Comparison of ENCODE assay signal across 8 mouse cellular contexts in the genomic region with DNA sequence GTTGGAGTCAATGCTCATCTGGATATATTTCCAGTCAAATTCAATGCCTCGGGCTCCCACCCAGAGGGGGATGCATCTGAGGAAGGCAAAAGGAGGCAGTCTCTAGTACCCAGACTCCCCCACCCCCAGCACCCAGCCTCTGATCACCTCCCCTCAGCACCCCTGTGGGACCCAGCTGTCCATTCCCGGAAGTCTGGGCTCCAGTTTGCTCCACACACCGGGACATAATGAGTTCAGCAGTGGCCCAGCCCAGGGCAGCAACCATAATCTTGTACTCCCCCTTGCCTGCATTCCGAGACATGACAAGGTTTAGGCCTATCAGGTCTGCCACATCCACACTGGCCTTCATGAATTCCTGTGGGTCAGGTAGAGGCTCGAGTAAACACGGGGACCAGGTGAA. TPM values are rescaled to one million over a fixed set of nuclear protein-coding genes. Genes with fewer than 3 reads are reported as not detected.
DNase-seq lines count a peak whose midpoint lies in the region; ATAC-seq lines count a peak whose summit lies in the region.

No protein-coding gene starts in this region.

- H3K36me3 ChIP-seq in embryonic facial prominence, embryonic 10.5 days (replicated peaks), result peaks cover 42% of the 10 kb centered on the region
- peaks cover 8% of the 10 kb centered on the region for H3K36me3 ChIP-seq in hindbrain, embryonic 15.5 days
- no peaks in the 10 kb centered on the region; the same call in 1 of the 2 replicates for H3K36me3 ChIP-seq in midbrain, embryonic 15.5 days (replicated peaks)

- WGBS in embryonic facial prominence, embryonic 10.5 days, result 85% methylated on average over 6 of the region's 6 CpGs
- 88% methylated on average over 6 of the region's 6 CpGs for WGBS in hindbrain, embryonic 15.5 days
- 89% methylated on average over 6 of the region's 6 CpGs for WGBS in midbrain, embryonic 15.5 days

- H3K27ac ChIP-seq in embryonic facial prominence, embryonic 10.5 days (replicated peaks), result 0 out of 2 replicates have a peak overlapping the region, but pooled peaks have one; percentile 91
- H3K27ac ChIP-seq in hindbrain, embryonic 15.5 days (replicated peaks), result no peak overlapping the region
- H3K27ac ChIP-seq in midbrain, embryonic 15.5 days, result no peak overlapping the region

- H3K9ac ChIP-seq in hindbrain, embryonic 15.5 days, result peak overlapping the region; percentile 87
- H3K9ac ChIP-seq in midbrain, embryonic 15.5 days, result peak overlapping the region; percentile 87

- H3K4me1 ChIP-seq in embryonic facial prominence, embryonic 10.5 days, result peaks cover 48% of the 10 kb centered on the region
- H3K4me1 ChIP-seq in hindbrain, embryonic 15.5 days (replicated peaks), result peaks cover 33% of the 10 kb centered on the region
- H3K4me1 ChIP-seq in midbrain, embryonic 15.5 days, result peaks cover 30% of the 10 kb centered on the region

- ATAC-seq in hindbrain, embryonic 15.5 days (ENCODE audit: low FRiP score, low read depth), result no peak
- no peak for ATAC-seq in midbrain, embryonic 15.5 days (replicated peaks)

- peak overlapping the region; percentile 83 for H3K4me2 ChIP-seq in hindbrain, embryonic 15.5 days
- H3K4me2 ChIP-seq in midbrain, embryonic 15.5 days, result peak overlapping the region; percentile 66

- H3K9me3 ChIP-seq in embryonic facial prominence, embryonic 10.5 days, result no peaks in the 10 kb centered on the region
- H3K9me3 ChIP-seq in hindbrain, embryonic 15.5 days, result no peaks in the 10 kb centered on the region
- no peaks in the 10 kb centered on the region for H3K9me3 ChIP-seq in midbrain, embryonic 15.5 days

- no peaks in the 10 kb centered on the region for H3K27me3 ChIP-seq in embryonic facial prominence, embryonic 10.5 days (replicated peaks; ENCODE audit: low read depth, poor library complexity, severe bottlenecking)
- no peaks in the 10 kb centered on the region for H3K27me3 ChIP-seq in hindbrain, embryonic 15.5 days
- no peaks in the 10 kb centered on the region for H3K27me3 ChIP-seq in midbrain, embryonic 15.5 days (replicated peaks)

- peak; percentile 14 to 15 for DNase-seq in kidney, adult 8-10 months
- no peak for DNase-seq in kidney, postnatal 14 days
- DNase-seq in embryonic facial prominence, embryonic 10.5 days (ENCODE audit: low spot score), result no peak
- DNase-seq in layer of hippocampus, adult 9-11 months, result no peak
- no peak for DNase-seq in right cerebral cortex, adult 18-20 months
- no peak for DNase-seq in left cerebral cortex, adult 11 months (ENCODE audit: low spot score)

- H3K4me3 ChIP-seq in embryonic facial prominence, embryonic 10.5 days, result peak overlapping the region; percentile 84
- peak overlapping the region; percentile 72 for H3K4me3 ChIP-seq in hindbrain, embryonic 15.5 days
- H3K4me3 ChIP-seq in midbrain, embryonic 15.5 days, result peak overlapping the region; percentile 61

RNA-seq across cellular contexts. Expression of a gene that starts 1.1 kb away (rescaled TPM):
- 147 and 151 TPM in 2 replicates for polyA plus RNA-seq in embryonic facial prominence, embryonic 10.5 days (2016; fragmentation: Nextera tagmentation; extraction: Ambion mirVana)
- polyA plus RNA-seq in hindbrain, embryonic 15.5 days (2015; fragmentation: Nextera tagmentation; extraction: Ambion mirVana), result 273 and 284 TPM in 2 replicates
- 242 and 252 TPM in 2 replicates for polyA plus RNA-seq in midbrain, embryonic 15.5 days (2015; fragmentation: Nextera tagmentation; extraction: Ambion mirVana)

RNA-seq across cellular contexts. Expression of a gene that starts 15.3 kb away (rescaled TPM):
- 0.36 and 0.59 TPM in 2 replicates for polyA plus RNA-seq in embryonic facial prominence, embryonic 10.5 days (2016; fragmentation: Nextera tagmentation; extraction: Ambion mirVana)
- 0.79 and 1.4 TPM in 2 replicates for polyA plus RNA-seq in hindbrain, embryonic 15.5 days (2015; fragmentation: Nextera tagmentation; extraction: Ambion mirVana)
- polyA plus RNA-seq in midbrain, embryonic 15.5 days (2015; fragmentation: Nextera tagmentation; extraction: Ambion mirVana), result 0.72 and 1.6 TPM in 2 replicates

RNA-seq across cellular contexts. Expression of a gene that starts 16.2 kb away (rescaled TPM):
- 0.53 and 0.77 TPM in 2 replicates for polyA plus RNA-seq in embryonic facial prominence, embryonic 10.5 days (2016; fragmentation: Nextera tagmentation; extraction: Ambion mirVana)
- 3.1 and 3.3 TPM in 2 replicates for polyA plus RNA-seq in hindbrain, embryonic 15.5 days (2015; fragmentation: Nextera tagmentation; extraction: Ambion mirVana)
- polyA plus RNA-seq in midbrain, embryonic 15.5 days (2015; fragmentation: Nextera tagmentation; extraction: Ambion mirVana), result 1.7 and 1.8 TPM in 2 replicates

RNA-seq across cellular contexts. Expression of a gene that starts 23.1 kb away (rescaled TPM):
- polyA plus RNA-seq in embryonic facial prominence, embryonic 10.5 days (2016; fragmentation: Nextera tagmentation; extraction: Ambion mirVana), result 0.68 and 1.0 TPM in 2 replicates
- 2.2 TPM in 2 replicates for polyA plus RNA-seq in hindbrain, embryonic 15.5 days (2015; fragmentation: Nextera tagmentation; extraction: Ambion mirVana)
- 2.4 and 3.0 TPM in 2 replicates for polyA plus RNA-seq in midbrain, embryonic 15.5 days (2015; fragmentation: Nextera tagmentation; extraction: Ambion mirVana)

RNA-seq across cellular contexts. Expression of a gene that starts 29.5 kb away (rescaled TPM):
- polyA plus RNA-seq in embryonic facial prominence, embryonic 10.5 days (2016; fragmentation: Nextera tagmentation; extraction: Ambion mirVana), result not detected in 2 replicates
- not detected in 2 replicates for polyA plus RNA-seq in hindbrain, embryonic 15.5 days (2015; fragmentation: Nextera tagmentation; extraction: Ambion mirVana)
- not detected in 2 replicates for polyA plus RNA-seq in midbrain, embryonic 15.5 days (2015; fragmentation: Nextera tagmentation; extraction: Ambion mirVana)

Comparison
In these comparisons a context has a peak if more than half of its experiments do, and no peak if none do; other contexts are left out.
1. DNase-seq: peak in kidney, adult 8-10 months (2 of 2); none in kidney, postnatal 14 days (single experiment), embryonic facial prominence, embryonic 10.5 days (single experiment), layer of hippocampus, adult 9-11 months (single experiment), right cerebral cortex, adult 18-20 months (single experiment) and left cerebral cortex, adult 11 months (single experiment).
2. Peak in every context shown above with its lines, with median percentiles within 50 percentile points of each other: H3K4me3 ChIP-seq.